Mouse (Mus musculus): ENCODE results near the gene Kif1a.

DNA sequence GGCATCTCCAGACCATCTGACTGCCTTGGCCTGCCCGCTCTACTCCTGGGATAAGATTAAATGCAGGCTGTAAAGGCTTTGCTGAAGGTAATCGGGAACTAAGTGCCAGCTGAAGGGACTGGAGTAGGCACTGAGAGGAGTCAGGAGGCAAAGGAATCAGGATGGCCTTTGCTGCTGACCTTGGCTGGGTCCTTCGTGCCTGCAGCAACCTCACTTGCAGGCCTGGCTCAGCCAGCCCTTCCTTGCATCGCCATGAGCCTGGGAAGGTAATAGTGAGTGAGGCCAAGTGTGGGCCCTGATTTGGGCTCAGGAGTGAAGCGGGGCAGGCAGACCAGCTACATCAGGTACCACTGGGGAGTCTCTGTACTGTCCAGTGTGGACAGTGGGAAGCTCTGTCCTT lies 2.8 kb downstream of the Kif1a start:
- TF ChIP-seq POLR2A (IDR thresholded peaks at IDR 0.05; ENCODE audit: borderline replicate concordance, low read depth, low read length) (no peak), CTCF (IDR thresholded peaks at IDR 0.05; ENCODE audit: low read depth, low read length) (no peak)
